Mouse (Mus musculus) layer of hippocampus, postnatal 14 days (tissue): Measurements from ENCODE around the gene Olfr1423. TPM values are rescaled to one million over a fixed set of nuclear protein-coding genes. Genes with fewer than 3 reads are reported as not detected.
"Not testable (repeated sequence)": the region's sequence is repeated elsewhere in the genome, so short reads cannot be mapped to it uniquely, and the experiment has no call there.

Experiments
- DNase-seq, 2 experiments: peaks; one replicate each; pipeline ENCODE4 v3.0.0; 2021 to 2022; ENCODE audit warnings: low spot score in 2 of 2, mixed read lengths in 1 of 2
- total RNA-seq, 2 experiments: library from RNA; stranded (reverse); gene quantifications; 2 replicates each; pipeline ENCODE4 v1.2.3; 2021

Gene Olfr1423
- total RNA-seq, 2 experiments from 2014 or later: not detected

DNA sequence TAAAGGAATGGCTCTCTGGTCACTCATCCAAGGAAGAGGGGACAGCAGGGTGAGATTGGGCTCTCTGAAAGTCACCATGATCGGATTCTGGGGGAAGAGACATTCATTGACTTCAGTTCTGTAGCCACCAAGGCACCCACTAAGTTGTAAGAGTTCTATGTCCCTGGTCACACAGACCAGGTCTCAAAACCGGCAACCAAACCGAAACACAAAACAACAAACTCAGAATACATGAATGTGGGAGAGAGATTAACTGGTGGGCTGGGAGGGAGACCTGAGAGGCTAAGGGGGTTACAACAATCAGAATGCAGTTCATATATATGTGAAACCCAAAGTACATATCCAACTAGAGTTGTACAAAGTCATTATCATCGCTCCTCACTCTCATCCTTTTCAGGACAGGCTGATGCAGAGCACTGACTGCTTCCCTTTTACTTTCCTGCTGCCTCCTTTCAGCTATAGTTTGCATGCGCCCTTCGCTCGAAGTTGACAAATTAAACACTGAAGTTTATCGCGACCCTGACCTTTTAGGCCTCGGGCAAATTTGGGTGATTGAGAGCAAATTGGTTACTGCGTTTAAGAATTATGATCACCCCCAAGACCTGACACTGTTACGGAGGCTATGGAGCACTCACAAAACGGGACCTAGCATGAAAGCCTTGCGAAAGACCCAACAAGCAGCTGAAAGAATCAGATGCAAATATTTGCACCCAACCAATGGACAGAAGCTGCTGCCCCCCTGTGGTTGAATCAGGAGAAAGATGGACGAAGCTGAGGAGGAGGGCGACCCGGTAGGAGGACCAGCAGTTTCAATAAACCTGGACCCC is 33.8 kb downstream of the Olfr1423 start:
- no peak for DNase-seq

DNA sequence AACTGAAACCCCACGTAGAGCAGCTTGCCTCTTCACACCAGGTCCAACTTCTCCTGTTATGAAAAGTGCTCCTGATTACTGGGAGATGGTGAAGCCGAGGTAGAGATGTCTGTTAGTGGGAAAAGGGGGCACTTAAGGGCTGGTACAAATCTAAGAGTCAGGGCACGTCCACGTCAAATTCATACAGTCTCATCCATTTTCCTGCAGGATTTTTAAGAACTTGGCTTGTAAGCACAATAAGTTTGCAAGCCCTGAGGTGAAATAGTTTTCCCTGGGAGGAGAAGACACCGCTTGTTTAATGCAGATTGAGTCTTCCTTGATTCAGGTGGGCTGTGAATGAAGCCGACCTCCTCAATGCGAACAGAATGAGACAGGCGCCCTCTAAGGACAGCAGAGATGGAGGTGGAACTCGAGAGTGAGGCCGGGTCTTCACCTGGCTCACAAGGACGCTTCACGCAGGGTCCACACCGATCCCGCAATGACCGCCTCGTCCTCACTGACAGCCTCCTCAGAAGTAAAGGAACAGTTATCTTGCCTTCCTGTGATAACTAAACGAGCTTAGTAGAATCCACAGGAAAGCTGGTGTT is 34.7 kb downstream of the Olfr1423 start:
- no peak for DNase-seq

DNA sequence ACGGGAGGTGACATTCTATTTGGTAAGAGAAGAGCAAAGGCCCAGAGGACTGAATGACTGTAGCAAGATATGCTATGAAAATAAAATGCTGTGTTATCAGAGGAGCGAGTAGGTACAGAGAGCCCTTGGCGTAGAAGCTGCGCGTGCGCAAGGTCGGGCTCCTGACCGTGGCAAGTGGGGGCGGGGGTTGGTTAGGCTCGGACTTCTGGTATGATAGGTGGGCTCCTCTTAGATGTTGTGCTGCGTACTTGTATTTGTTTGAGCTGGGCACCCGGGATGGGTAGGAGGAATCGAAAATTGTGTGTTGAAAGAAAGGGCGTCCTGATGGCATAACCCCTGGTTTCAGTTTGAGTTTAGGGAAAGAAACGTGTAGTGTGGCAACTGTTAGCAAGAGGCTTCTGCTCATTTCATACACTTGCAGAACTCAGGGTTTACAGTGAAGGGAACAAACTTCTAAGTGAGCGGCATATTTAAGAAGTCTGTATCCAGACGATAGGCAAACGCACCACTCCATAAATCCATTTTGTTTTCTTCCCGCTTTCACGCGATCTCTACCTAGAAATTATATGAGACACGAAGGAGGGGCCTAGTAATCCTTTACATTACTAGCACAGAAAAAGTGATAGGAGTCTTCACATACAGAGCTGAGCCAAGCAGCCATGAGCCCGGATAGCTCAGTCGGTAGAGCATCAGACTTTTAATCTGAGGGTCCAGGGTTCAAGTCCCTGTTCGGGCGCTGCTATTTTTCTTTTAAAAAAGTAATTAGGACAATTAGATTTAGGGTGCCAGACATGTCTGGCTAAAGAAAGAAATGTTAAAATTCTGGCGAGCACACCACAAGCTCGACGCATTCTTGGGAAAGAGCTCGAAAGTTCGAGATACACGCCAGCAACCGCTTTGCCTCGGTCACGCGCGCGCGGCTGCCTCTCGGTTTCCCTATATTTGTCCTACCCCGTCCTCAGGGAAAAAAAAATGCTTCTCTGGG is 35.4 kb downstream of the Olfr1423 start:
- peak; percentile 84 to 94 for DNase-seq

DNA sequence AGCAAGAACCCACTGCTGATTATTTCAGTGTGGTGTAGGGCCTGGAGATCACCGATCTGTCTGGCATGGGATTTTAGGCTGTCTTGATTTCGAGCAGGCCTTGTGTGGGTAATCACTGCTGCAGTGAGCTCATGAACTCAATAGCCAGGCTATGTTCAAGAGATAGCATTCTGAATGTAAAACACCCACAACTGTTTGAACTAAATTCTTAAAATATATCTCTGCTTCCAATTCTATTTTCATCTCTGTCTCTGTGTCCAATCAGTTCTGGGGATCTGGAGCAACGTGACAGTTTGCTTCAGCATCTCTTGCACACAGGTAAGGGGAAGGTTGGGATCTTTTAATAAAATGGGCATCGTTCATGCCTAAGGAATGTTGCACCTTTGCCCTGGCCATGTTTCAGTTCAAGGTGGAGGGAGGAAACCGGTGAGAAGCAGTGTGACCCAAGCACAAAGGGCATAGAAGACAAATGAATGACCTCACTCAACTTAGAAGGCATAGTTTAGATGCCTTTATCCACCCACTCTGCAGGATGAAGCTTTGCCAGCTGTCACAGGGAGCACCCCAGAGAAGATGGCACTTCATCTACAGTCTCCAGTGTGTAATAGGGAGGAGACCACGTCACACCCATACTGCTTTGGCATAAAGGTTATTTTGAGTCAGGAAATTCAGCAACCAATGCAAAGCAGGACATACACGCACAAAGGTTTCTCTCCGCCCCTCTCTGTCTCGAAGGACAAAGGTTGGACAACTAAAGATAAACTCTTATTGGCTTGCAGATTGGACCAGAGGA is 36.7 kb downstream of the Olfr1423 start:
- DNase-seq: no peak

DNA sequence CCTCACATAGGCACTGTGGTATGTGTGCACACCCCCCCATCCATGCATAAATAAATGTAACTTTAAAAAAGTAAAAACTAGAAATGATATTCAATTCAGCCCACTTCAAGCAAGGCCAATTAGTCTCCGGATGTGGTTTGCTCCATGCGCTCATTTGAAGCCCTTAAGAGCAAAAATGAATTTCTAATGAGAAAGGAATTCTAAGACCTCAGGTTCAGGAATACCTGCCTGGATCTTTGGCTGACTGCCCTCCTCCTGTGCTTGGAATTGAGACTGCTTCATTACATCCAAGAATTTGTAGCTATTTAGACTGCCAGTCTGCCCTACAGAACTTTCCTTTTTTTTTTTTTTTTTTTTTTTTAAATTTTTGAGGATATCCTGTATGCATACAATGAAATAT is 37.5 kb downstream of the Olfr1423 start:
- DNase-seq: no peak

DNA sequence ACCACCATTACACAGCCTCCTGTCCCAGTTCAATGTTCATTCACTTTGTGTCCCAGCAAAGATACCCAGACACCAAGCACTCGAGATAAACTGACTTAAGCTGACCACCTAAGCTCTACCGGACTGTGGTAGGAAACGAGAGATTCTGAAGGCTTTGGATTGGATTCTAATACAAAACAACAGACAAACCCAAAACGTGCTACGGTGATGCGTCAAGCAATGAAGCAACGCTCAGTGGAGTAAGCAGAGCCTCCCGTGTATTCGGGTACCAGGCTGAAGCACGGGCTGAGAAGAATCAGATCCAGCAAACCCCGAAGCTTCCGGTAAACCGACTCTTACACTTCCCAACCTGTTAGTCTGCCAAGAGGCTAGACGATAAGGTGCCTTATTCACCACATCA is 38.3 kb downstream of the Olfr1423 start:
- no peak for DNase-seq

DNA sequence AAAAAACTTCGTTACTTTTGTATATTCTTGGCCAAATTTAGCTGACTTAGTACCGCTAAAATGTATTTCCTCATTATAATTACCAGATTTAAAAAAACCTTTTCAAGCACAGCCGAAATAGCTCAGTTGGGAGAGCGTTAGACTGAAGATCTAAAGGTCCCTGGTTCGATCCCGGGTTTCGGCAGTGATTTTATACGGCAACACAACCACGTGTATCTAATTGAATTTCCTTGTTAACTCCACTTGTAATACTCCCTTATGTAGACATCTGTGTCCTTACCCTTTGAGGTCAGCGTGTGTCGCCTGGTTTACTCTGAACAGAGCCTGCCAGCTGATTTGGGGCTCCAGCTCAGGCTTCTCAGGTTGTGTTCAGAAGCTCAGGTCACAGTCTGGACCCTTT is 39.0 kb downstream of the Olfr1423 start:
- DNase-seq: peak; percentile 75 to 80

DNA sequence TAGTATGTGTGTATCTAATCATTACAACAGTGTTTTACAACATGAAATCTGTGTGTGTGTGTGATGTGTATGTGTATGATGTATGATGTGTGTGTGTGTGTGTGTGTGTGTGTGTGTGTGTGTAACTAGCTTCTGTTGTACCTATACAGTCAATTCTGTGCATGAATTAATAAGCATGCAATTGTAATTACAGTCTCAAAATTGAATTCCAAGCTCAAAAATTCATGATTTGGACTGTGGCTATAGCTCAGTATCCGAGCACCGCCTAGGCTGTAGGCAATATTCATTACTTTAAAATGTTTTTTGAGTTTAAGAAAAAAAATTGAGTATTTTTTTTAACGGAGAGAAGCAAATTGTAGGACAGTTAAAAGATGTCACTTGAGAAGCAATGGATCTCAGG is 39.4 kb downstream of the Olfr1423 start:
- no peak for DNase-seq

DNA sequence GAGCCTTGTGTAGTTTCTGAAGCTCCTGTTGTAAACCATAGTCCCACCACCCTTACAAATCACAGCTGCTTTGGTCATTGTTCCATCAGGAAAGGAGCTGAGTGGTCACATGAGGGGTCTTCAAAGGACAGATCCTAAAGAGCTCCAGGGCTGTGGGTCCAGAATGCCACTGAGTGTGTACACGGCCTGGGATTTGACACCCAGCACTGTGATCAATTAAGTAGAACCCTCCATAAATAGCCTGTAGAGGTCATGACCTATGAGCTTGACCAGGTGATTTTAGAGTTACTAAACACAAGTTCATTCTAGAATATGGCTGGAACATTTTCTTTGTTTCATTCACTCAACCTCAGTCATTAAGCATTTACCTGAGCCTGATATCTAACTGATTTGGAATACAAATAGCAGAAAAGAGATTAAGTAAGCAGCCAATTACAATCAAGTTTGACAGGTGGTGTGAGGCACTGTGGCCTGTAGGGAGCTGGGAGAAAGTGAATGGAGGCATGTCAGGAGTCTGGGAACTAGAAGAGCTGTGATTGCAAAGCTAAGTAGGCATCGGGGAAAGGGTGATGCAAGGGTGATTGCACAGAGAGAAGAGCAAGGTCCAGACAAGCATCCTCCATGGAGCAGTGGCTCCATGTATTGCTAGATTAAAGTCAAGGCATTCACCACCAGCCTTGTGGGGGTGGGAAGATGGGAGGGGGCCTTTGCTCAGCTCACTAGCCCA is 45.2 kb downstream of the Olfr1423 start:
- DNase-seq: no peak

DNA sequence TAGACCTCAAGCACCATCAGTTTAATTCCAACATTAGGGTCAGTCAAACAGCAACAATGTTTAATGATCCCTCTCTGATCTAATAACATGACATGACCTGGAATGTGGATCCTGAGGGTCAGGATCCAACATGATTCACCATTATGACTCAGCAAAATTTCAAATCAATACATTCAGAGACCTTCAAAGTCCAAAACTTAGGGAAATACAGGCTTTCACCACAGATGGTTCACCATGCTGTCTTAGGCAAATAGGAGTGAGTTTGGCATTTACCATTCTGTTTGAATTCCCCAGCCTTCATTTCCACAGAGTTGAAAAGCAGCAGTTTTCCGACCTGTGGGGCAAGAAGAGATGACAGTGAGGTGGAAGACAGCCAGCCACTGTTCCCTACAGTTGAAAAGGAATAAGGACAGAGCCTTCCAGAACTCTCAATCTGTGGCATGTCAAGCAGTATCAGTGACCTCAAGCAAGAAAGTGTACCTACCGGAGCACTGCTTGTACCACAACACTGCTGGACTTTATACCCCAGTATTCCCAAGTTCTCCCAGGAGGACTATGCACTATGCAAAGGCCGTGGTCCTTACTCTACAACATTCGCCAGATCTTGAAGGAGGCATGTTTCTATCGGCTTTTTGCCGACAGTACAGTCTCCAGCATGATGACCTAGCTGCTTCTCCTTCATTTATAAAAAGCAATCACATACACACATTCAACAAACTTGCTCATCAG is 46.2 kb downstream of the Olfr1423 start:
- DNase-seq: no peak

DNA sequence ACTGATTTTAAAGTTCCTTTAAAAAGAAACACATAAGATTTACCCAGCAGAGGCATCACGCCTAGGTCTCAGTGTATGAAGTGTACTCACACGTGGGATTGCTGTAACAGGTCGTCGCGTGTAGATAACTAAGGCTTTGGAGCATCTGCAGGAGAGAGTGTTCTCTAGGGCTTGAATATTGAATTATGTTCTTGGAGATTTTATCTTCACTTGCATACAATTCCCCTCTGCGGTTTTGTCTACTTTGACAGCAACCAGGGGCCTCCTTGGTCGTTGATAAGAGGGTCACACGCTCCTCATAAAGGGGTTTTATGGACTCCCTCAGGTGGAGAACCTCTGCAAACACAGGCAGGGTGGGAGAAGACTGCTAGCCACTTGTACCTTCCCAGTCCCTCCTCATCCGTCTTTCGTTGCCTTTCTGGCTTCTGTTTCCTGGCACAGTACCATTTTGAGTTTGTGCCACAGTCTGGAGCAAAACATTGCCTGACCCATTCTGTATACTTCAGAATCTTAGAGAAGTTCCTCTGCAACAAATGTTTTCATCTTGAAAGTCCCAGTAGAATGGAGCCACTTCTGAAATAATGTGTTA is 48.6 kb downstream of the Olfr1423 start:
- DNase-seq: no peak

DNA sequence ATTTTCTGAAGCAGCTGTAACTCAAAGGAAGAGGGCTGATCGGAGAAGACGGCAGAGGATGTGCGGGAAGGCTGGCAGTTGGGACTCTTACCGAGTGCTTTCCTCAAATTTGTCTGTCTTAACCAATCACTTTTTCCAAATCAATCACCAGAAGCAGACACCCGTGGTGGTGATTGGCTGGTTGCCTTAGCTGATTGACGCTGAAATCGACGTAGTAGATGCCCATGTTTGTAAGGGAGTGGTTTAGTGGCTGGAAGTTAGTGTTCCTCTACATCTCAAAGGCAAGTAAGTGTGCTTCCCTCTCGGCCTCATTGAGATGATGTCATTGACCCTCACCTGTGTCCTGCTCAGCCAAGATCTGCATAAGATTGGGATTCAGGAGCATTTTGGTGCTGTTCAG is 49.1 kb downstream of the Olfr1423 start:
- no peak for DNase-seq

DNA sequence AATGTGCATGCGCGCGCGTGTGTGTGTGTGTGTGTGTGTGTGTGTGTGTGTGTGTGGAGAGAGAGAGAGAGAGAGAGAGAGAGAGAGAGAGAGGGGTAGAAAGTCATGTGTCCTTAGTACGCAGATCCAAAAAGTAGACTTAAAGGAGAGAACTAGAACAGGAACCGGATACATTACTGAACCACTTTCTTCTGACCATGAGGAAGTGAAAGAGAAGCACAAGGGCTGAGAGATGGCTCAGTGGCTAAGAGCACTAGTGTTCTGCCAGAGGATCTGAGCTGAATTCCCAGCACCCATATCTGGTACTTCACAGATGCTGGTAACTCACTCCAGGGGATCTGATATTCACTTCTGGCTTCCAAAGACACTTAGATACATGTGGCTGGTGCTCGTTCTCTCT is 51.8 kb downstream of the Olfr1423 start:
- DNase-seq: no peak

DNA sequence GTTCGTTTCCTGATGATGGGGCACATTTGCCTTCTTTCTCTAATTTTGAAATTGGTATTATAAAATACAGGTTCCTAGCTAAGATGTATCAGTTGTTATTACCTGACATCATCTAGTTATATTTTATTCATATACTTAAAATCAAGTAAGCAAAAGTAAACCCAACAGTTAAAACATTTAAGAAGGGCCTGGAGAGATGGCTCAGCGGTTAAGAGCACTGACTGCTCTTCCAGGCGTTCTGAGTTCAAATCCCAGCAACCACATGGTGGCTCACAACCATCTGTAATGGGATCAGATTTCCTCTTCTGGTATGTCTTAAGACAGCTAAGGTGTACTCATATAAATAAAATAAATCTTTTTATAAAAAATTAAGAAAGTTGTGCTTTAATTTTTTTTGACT is 53.3 kb downstream of the Olfr1423 start:
- DNase-seq: no peak

DNA sequence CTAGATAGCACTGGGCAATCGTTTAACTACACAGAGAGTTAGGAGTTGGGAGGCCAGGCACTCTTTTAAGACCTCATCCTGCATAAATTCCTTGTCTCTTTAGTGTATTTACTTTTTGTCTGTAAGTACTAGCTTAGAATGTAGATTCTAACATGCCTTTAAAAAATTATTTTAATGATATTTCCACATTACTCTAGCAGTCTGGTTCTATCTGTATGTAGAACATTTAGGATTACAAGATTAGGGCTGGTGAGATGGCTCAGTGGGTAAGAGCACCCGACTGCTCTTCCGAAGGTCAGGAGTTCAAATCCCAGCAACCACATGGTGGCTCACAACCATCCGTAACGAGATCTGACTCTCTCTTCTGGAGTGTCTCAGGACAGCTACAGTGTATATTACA is 56.5 kb downstream of the Olfr1423 start:
- not testable (repeated sequence) for DNase-seq
